9 mouse cellular contexts compared by ENCODE assay signal in the genomic region with DNA sequence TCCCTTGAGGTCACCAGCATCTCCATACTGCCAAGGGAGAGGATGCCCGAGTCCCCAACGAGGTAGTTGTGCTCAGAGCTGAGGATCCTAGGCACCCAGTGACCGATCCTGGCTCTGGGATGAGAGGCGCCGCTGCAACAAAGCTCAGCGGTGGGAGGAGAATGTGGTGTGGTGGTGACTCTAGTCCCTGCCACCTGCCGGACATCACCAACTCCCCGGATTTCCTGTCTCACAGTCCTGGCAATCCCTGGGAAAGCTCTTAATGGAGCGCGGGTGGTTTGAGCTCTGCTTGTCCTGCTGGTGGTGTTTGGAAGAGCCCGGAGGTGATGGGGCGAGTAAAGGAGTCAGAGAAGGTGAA. TPM values are rescaled to one million over a fixed set of nuclear protein-coding genes. Genes with fewer than 3 reads are reported as not detected.
DNase-seq lines count a peak whose midpoint lies in the region; ATAC-seq lines count a peak whose summit lies in the region.
"Had no signal": no experiment of that assay in that cellular context is flagged by ENCODE, and none has a peak within 500 bp of the region (broad histone marks: within the 10 kb centered on the region; RNA-seq: fewer than 3 reads in every experiment).

No protein-coding gene starts in this region.

- intact Hi-C loops in heart, postnatal 36 days (cut with DNase I), result no loop called here
- intact Hi-C loops in left cerebral cortex, postnatal 4 days (cut with DNase I), result no loop called here

- H3K4me2 ChIP-seq in heart, embryonic 14.5 days (ENCODE audit: low read length), result peak overlapping the region; percentile 89
- H3K4me2 ChIP-seq in forebrain, embryonic 16.5 days (ENCODE audit: low read length), result peak overlapping the region; percentile 92

- no peaks in the 10 kb centered on the region for H3K9me3 ChIP-seq in heart, embryonic 14.5 days (ENCODE audit: control insufficient read depth, low read length)
- H3K9me3 ChIP-seq in forebrain, embryonic 16.5 days (ENCODE audit: control insufficient read depth, low read length), result no peaks in the 10 kb centered on the region

- H3K27ac ChIP-seq in heart, embryonic 14.5 days (replicated peaks in 1 of 2; ENCODE audit: control insufficient read depth in 1 of 2, insufficient read depth in 1 of 2, low read depth in 2 of 2, low read length in 2 of 2), result 0 out of 4 replicates have a peak overlapping the region, but pooled peaks of 1 of the 2 experiments have one; percentile 0
- H3K27ac ChIP-seq in forebrain, embryonic 16.5 days (ENCODE audit: low read length), result no peak overlapping the region

- WGBS in heart, embryonic 14.5 days, result 1% methylated on average over 12 of the region's 12 CpGs
- 0% methylated on average over 12 of the region's 12 CpGs for WGBS in forebrain, embryonic 16.5 days

- peak overlapping the region; percentile 70 for H3K9ac ChIP-seq in heart, embryonic 14.5 days (ENCODE audit: low read length)
- H3K9ac ChIP-seq in forebrain, embryonic 16.5 days (replicated peaks; ENCODE audit: low read depth, low read length), result peak overlapping the region; percentile 57

- no peak for DNase-seq in heart, postnatal 36 days
- DNase-seq in cerebellum, adult 11-12 months, result peak; percentile 59
- DNase-seq in left cerebral cortex, postnatal 4 days, result peak; percentile 64
- peak; percentile 72 for DNase-seq in retina, embryonic 14.5 days (ENCODE audit: low spot score)
- DNase-seq in adrenal gland, adult 8-10 months, result no peak
- DNase-seq in gastrocnemius, postnatal 4 days (ENCODE audit: low spot score in 2 of 2), result no peak

- H3K36me3 ChIP-seq in heart, embryonic 14.5 days (ENCODE audit: control insufficient read depth, insufficient read depth, low read length), result no peaks in the 10 kb centered on the region
- no peaks in the 10 kb centered on the region for H3K36me3 ChIP-seq in forebrain, embryonic 16.5 days (ENCODE audit: control insufficient read depth, insufficient read depth)

- H3K4me3 ChIP-seq in heart, embryonic 14.5 days (ENCODE audit: control insufficient read depth in 1 of 2, insufficient read depth in 1 of 2, low read depth in 1 of 2, low read length in 2 of 2), result peak overlapping the region; percentile 45 to 62
- H3K4me3 ChIP-seq in forebrain, embryonic 16.5 days (replicated peaks; ENCODE audit: low read length), result peak overlapping the region; percentile 52

- H3K4me1 ChIP-seq in heart, embryonic 14.5 days (ENCODE audit: control insufficient read depth in 2 of 2, insufficient read depth in 2 of 2, low read length in 2 of 2), result peaks cover 3 to 9% of the 10 kb centered on the region in 2 experiments; a peak in 3 of 4 replicates
- peaks cover 6% of the 10 kb centered on the region; the same call in 1 of the 2 replicates for H3K4me1 ChIP-seq in forebrain, embryonic 16.5 days (replicated peaks; ENCODE audit: control insufficient read depth, insufficient read depth, low read length)

- H3K27me3 ChIP-seq in heart, embryonic 14.5 days (ENCODE audit: control insufficient read depth, insufficient read depth, low read length), result no peaks in the 10 kb centered on the region; the same call in 1 of the 2 replicates
- no peaks in the 10 kb centered on the region for H3K27me3 ChIP-seq in forebrain, embryonic 16.5 days (replicated peaks; ENCODE audit: control insufficient read depth, insufficient read depth, low read length)

- peak; percentile 38; the same call in 1 of the 2 replicates for ATAC-seq in heart, embryonic 14.5 days (ENCODE audit: insufficient number of reproducible peaks, insufficient read depth, low FRiP score, low read depth)
- peak; percentile 52 for ATAC-seq in forebrain, embryonic 16.5 days

RNA-seq across cellular contexts. Expression of a gene that starts 0.9 kb away (rescaled TPM):
- polyA plus RNA-seq in heart, embryonic 14.5 days (2014; fragmentation: Nextera tagmentation; extraction: Ambion mirVana), result 1.3 and 1.4 TPM in 2 replicates
- total RNA-seq in heart, postnatal 36 days (2021), result 1 to 10 TPM in 1 of 2 experiments, under 1 TPM in 1; 0.62 to 1.4 TPM
- 1.2 and 1.8 TPM in 2 replicates for polyA plus RNA-seq in forebrain, embryonic 16.5 days (2015; fragmentation: Nextera tagmentation; extraction: Ambion mirVana)
- 10 to 100 TPM; 15.8 to 17.2 TPM for total RNA-seq in left cerebral cortex, postnatal 4 days (2021)
- under 1 TPM; 0.09 to 0.46 (median 0.31) TPM for total RNA-seq in adrenal gland, adult 8-10 months (2022)
- under 1 TPM; 0.32 to 0.34 TPM for total RNA-seq in gastrocnemius, postnatal 4 days (2021)
- total RNA-seq: MEL had no signal

Comparison
In these comparisons a context has a peak if more than half of its experiments do, and no peak if none do; other contexts are left out.
1. DNase-seq: peak in cerebellum, adult 11-12 months (single experiment), left cerebral cortex, postnatal 4 days (single experiment) and retina, embryonic 14.5 days (single experiment); none in heart, postnatal 36 days (0 of 2), adrenal gland, adult 8-10 months (single experiment) and gastrocnemius, postnatal 4 days (0 of 2).
2. RNA of a gene that starts 0.9 kb away (total RNA-seq): 15.8 to 17.2 TPM in left cerebral cortex, postnatal 4 days; 0.62 to 1.4 TPM in heart, postnatal 36 days, 0.09 to 0.46 TPM in adrenal gland, adult 8-10 months and 0.32 to 0.34 TPM in gastrocnemius, postnatal 4 days; every median in the first group is over 4 times any median in the second.